Mouse (Mus musculus) megakaryocyte-erythroid progenitor cell, adult 5-6 weeks (primary cell): ENCODE results near the gene Dpf2. TPM values are rescaled to one million over a fixed set of nuclear protein-coding genes. Genes with fewer than 3 reads are reported as not detected.

Experiments used
- ATAC-seq: replicated peaks from 2 replicates; pipeline ENCODE4 v1.8.0; 2016; ENCODE audit warnings: mild to moderate bottlenecking, inconsistent platforms; ENCODE audit not compliant: severe bottlenecking, poor library complexity, low FRiP score, low TSS enrichment
- total RNA-seq, 2 experiments: library from RNA; stranded (forward) in 1 of 2; stranded (reverse) in 1 of 2; fragments of 200-1000, 215-1000 nt in 1 of 2; fragments of >200 nt in 1 of 2; fragmentation: Nextera tagmentation in 1 of 2; gene quantifications; 2 replicates each; pipeline ENCODE4 v1.2.3; 2014 to 2017

The Dpf2 gene
- total RNA-seq, 2 experiments from 2014 or later, result 95.9 to 124 TPM

- ATAC-seq, result peak; percentile 92
These were observed 25.1 kb upstream of the Dpf2 start for GRCm38 (mm10) chr19:5937836-5938406.

DNA sequence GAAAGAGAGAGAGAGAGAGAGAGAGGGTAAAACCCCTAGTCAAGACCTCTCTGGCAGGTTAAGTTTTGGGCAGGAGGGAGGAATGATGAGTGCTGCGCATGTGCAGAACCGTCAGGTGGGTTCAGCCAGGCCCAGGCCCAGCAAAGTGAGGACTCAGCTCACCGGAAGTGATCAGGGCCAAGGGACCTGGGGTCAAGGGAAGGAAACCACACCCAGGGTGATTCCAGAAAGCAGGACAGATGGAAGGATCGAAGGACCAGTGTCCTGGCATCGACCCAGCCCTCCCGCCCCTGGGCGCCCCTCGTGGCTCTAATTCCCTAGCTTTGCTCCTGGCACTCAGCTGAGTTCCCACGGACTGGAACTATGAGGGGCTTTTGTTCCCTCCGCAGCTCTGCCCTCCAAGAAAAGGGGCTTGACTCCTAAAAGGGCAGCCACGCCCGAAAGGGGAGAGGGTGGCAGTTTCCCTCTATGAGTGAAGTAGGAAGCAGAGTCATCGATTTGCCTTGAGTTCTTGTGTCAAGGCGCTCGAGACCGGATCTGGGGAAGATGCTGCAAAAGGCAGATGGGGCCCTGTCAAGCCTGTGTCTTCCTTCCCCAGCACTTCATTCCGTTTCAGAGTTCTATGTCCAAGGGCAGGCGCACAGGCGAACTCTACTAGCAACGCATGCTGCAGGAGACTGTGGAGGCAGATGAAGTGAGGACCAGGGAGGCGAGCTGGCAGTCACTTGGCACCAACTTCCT is 24.5 kb upstream of the Dpf2 start:
- no peak for ATAC-seq

DNA sequence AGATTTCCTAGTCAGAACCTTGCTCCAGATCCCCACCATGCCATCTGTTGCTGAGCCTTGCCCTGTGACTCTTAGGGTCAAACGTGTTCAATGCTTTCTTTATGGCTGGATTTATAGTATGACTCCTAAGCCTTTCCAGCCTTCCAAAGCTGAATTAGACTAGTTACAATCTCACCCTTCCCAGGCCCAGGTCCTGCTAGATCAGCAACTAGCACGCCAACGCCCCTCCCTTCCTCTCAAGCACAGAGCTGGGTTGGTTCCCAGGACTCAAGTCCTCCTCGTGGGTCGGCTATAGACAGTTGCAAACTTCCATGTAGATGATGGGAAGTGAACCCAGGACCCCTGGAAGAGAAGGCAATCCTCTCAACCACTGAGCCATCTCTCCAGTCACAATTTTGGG is 22.9 kb upstream of the Dpf2 start:
- ATAC-seq, result no peak

DNA sequence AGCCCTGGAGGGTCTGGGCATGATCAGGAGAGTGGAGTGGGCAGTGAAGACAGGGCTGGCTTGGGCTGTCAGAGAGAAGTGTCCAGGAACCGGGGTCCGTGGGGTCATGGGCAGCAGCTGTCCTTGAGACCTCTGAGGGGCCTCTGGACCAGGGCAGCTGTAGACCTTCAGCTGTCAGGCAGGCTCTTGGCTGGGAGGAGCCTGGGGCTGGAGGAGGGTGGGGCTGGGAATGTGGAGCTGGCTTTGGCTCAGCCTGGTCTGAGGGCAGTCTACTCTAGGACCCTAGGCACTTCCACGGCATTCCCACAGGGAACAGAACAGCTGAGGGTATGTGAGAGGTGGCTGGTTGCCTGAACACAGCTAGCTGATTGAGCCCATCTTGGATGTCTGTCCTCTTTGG is 22.5 kb upstream of the Dpf2 start:
- no peak for ATAC-seq

- ATAC-seq, result no peak
These were observed 17.1 kb upstream of the Dpf2 start for GRCm38 (mm10) chr19:5929634-5930596.

DNA sequence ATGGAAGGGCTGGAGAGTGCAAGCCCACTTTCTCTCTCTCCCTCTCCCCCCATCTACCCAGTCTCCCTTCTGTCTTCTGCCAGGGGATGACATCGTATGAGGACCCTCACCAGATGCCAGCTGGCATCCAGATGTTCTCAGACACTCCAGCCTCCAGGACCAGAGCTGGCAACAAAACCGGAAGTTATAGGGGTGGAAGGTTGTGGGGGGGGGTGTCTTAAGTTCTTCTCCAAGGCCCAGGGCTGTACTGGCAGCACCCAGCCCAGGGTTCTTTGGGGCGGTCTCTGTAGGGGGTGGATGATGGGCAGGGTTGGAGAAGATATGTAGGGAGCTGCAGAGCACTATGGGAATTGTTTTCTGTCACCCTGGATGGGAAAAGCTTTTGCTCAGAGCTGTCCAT is 15.7 kb upstream of the Dpf2 start:
- no peak for ATAC-seq

DNA sequence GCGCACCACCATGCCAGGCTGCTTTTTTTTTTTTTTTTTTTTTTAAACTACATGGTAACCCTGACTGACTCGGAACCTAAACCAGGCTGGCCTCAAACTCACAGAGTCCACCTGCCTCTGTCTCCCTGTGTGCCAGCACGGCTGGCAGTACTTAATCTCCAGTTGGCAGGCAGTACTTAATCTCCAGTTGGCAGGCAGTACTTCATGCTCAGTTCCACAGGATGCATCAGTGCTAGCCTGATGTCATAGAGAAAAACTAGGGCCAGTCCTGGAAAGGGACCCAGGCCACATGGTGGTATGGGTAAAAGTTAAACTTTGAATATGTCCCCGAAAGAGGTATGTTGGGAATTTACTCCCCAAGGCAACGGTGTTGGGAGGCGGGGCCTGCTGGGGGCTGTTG is 15.3 kb upstream of the Dpf2 start:
- peak; percentile 74 for ATAC-seq

- ATAC-seq, result no peak
These were observed 14.7 kb upstream of the Dpf2 start for GRCm38 (mm10) chr19:5927532-5927931.

- ATAC-seq, result no peak
These were observed 14.2 kb upstream of the Dpf2 start for GRCm38 (mm10) chr19:5927026-5927425.

GRCm38 (mm10) chr19:5925311-5925855 is 12.6 kb upstream of the Dpf2 start:
- ATAC-seq, result no peak

DNA sequence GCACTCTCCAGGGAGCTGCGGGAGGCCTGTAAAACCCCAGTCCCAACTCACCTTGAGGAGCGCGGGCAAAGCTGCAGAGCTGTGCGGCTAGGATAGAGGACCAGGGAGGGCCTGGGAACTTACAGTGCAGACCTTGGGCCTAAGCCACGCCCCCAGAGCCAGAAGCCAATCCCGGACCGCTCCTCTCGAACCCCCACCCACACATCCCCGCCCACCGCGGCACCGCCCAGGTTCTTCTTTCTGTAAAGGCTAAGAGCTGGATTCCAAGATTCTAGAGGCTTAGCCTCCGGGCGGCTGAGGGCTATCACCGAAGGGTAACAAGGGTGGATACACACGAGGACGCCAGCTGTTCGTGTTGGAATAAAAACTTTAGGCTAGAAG is 11.9 kb upstream of the Dpf2 start, which contains the start of gene Cdc42ep2:
TSS of gene Cdc42ep2 (minus strand) at position 104 of the 381 bp plus-strand sequence.
- peak; percentile 76 for ATAC-seq

DNA sequence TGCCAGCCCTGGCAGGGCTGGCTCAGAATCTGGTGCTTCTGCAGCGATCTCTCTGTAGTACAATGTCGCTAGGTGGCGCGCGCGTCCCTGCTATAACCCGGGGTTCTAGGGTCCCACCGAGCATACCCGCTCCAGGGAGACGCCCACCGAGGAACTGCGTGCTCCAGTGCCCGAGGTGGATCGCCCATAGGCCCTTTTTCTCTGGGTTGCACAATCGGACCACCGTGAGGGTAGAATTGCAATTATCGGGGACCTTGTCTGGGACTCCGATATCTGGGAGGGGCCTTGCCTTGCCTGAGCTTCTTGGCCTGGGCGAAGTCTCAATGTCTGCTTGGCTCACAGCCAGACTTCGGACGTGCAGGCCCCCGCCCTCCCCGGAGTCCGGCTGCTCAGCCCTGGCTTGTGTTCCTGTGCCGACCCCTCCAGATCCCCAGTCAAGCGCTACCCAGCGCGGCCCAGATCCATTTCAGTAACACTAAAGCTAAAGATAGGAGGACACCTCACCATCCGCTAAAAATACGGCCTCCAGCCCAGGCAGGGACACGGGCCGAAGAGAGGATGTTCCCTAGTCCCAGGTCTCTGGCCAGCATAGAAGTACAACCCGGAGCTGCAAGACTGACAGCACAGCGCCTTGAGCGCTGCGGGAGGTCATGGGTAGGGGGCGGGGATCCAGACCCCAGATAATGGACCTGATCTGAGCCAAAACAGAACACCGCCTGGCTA is 11.3 kb upstream of the Dpf2 start:
- ATAC-seq, result peak; percentile 31

GRCm38 (mm10) chr19:5922963-5923362 is 10.2 kb upstream of the Dpf2 start:
- no peak for ATAC-seq

- ATAC-seq, result peak; percentile 62
These were observed 9.5 kb upstream of the Dpf2 start for GRCm38 (mm10) chr19:5922119-5922942.

DNA sequence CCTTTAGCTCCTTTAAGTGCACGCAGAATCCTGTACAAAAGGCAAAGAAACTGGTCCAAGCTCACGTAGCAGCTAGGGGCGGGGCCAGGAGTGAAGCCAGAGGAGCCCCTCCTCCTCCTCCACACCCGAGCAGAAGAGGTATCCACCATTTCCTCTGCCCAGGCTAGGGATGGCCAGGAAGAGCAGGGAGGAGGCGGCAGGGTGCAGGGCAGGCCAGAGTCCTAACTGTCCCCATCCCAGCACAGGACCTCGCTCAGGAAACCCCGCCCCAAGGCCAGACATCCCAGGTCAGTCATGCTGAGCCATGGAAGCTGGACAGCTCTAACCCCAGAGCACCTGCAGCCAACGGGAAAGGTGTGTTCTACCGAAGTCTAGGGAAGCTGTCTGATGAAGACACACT is 8.9 kb upstream of the Dpf2 start:
- ATAC-seq, result 0 out of 2 replicates have a peak, but pooled peaks have one; percentile 0

- ATAC-seq, result peak; percentile 94
These were observed 455 bp downstream of the Dpf2 start for GRCm38 (mm10) chr19:5912103-5913006.

GRCm38 (mm10) chr19:5911430-5912102 is 1.2 kb downstream of the Dpf2 start:
- no peak for ATAC-seq
